Mouse (Mus musculus) brain, embryonic 14.5 days (tissue): ENCODE data around the gene Wwc2.

Source experiments
- CTCF ChIP-seq: fragments of 200-500 bp; IDR thresholded peaks from 2 replicates; pipeline ENCODE4 v1.5.1; 2012; ENCODE audit warnings: inconsistent platforms, mild to moderate bottlenecking, moderate library complexity, borderline replicate concordance; ENCODE audit not compliant: insufficient read depth, insufficient read length; ENCODE audit errors: extremely low read depth
- POLR2A ChIP-seq: fragments of 200-500 bp; IDR thresholded peaks from 2 replicates; pipeline ENCODE4 v1.6.1; 2012; ENCODE audit warnings: mild to moderate bottlenecking, inconsistent platforms, borderline replicate concordance; ENCODE audit not compliant: poor library complexity, insufficient read depth, insufficient read length, severe bottlenecking; ENCODE audit errors: extremely low read depth

- no peak for TF ChIP-seq CTCF
- TF ChIP-seq POLR2A, result no peak
These were observed 114.9 kb downstream of the Wwc2 start for GRCm38 (mm10) chr8:47875865-47876264.
